Mouse (Mus musculus): ENCODE data around the gene Emc4. TPM values are rescaled to one million over a fixed set of nuclear protein-coding genes. Genes with fewer than 3 reads are reported as not detected.

Gene Emc4
- polyA plus RNA-seq (2014; fragmentation: Nextera tagmentation; extraction: Ambion mirVana) = 122 and 124 TPM in 2 replicates

- H3K4me3 ChIP-seq (ENCODE audit: low read depth, low read length) = peak within 1 kb of the TSS; percentile 89
- DNase-seq (ENCODE audit: low spot score) = peak; percentile 91
- peaks cover 3% of the 10 kb centered on the region; the same call in 1 of the 2 replicates for H3K4me1 ChIP-seq (ENCODE audit: control insufficient read depth, insufficient read depth, low read length)
- 2% methylated on average over 46 of the region's 46 CpGs for whole genome bisulfite sequencing
- H3K27me3 ChIP-seq (ENCODE audit: control insufficient read depth, insufficient read depth, low read length) = no peaks in the 10 kb centered on the region
- peak; percentile 86 for ATAC-seq (ENCODE audit: insufficient read depth, low FRiP score, low TSS enrichment)
- 0 out of 2 replicates have a peak, but pooled peaks cover 6% of the 10 kb centered on the region for H3K36me3 ChIP-seq (ENCODE audit: control insufficient read depth, insufficient read depth, low read length)
- peak within 1 kb of the TSS; percentile 80 for H3K9ac ChIP-seq (ENCODE audit: low read length)
- H3K27ac ChIP-seq (ENCODE audit: low read depth, low read length) = peak within 1 kb of the TSS; percentile 83
- peak within 1 kb of the TSS; percentile 83 for H3K4me2 ChIP-seq (ENCODE audit: low read depth)
- no peaks in the 10 kb centered on the region for H3K9me3 ChIP-seq (ENCODE audit: control insufficient read depth, low read length)
Measured at GRCm38 (mm10) chr2:112367726-112368673, at the start of gene Emc4. Emc4 (minus strand) TSS chr2:112368027.

GRCm38 (mm10) chr2:112407030-112407429, 39.2 kb upstream of the Emc4 start:
- no peaks in the 10 kb centered on the region for H3K9me3 ChIP-seq (ENCODE audit: control insufficient read depth, low read length)
- no peaks in the 10 kb centered on the region for H3K36me3 ChIP-seq (ENCODE audit: control insufficient read depth, insufficient read depth, low read length)
- no peak overlapping the region for H3K9ac ChIP-seq (ENCODE audit: low read length)
- WGBS = 91% methylated on average over 3 of the region's 3 CpGs
- DNase-seq (ENCODE audit: low spot score) (no peak), ATAC-seq (ENCODE audit: insufficient read depth, low FRiP score, low TSS enrichment) (no peak)
- H3K4me1 ChIP-seq (ENCODE audit: control insufficient read depth, insufficient read depth, low read length) = no peaks in the 10 kb centered on the region
- H3K4me2 ChIP-seq (ENCODE audit: low read depth) = no peak overlapping the region
- H3K27me3 ChIP-seq (ENCODE audit: control insufficient read depth, insufficient read depth, low read length) = no peaks in the 10 kb centered on the region
- H3K4me3 ChIP-seq (ENCODE audit: low read depth, low read length) = no peak overlapping the region
- H3K27ac ChIP-seq (ENCODE audit: low read depth, low read length) = no peak overlapping the region

- DNase-seq (ENCODE audit: low spot score) (no peak), ATAC-seq (ENCODE audit: insufficient read depth, low FRiP score, low TSS enrichment) (no peak)
- H3K4me1 ChIP-seq (ENCODE audit: control insufficient read depth, insufficient read depth, low read length) = no peaks in the 10 kb centered on the region
- no peak overlapping the region for H3K4me2 ChIP-seq (ENCODE audit: low read depth)
- no peak overlapping the region for H3K27ac ChIP-seq (ENCODE audit: low read depth, low read length)
- 87% methylated on average over 1 of the region's 1 CpGs for WGBS
- no peaks in the 10 kb centered on the region for H3K9me3 ChIP-seq (ENCODE audit: control insufficient read depth, low read length)
- no peaks in the 10 kb centered on the region for H3K36me3 ChIP-seq (ENCODE audit: control insufficient read depth, insufficient read depth, low read length)
- no peaks in the 10 kb centered on the region for H3K27me3 ChIP-seq (ENCODE audit: control insufficient read depth, insufficient read depth, low read length)
- H3K4me3 ChIP-seq (ENCODE audit: low read depth, low read length) = no peak overlapping the region
- no peak overlapping the region for H3K9ac ChIP-seq (ENCODE audit: low read length)
Measured at GRCm38 (mm10) chr2:112396649-112397048, 28.8 kb upstream of the Emc4 start.

- DNase-seq (ENCODE audit: low spot score) = no peak
- H3K4me3 ChIP-seq (ENCODE audit: low read depth, low read length) = no peak overlapping the region
- H3K9ac ChIP-seq (ENCODE audit: low read length) = no peak overlapping the region
- no peaks in the 10 kb centered on the region for H3K27me3 ChIP-seq (ENCODE audit: control insufficient read depth, insufficient read depth, low read length)
- H3K9me3 ChIP-seq (ENCODE audit: control insufficient read depth, low read length) = no peaks in the 10 kb centered on the region
- no peaks in the 10 kb centered on the region for H3K4me1 ChIP-seq (ENCODE audit: control insufficient read depth, insufficient read depth, low read length)
- no peak overlapping the region for H3K27ac ChIP-seq (ENCODE audit: low read depth, low read length)
- no peak overlapping the region for H3K4me2 ChIP-seq (ENCODE audit: low read depth)
- no peaks in the 10 kb centered on the region for H3K36me3 ChIP-seq (ENCODE audit: control insufficient read depth, insufficient read depth, low read length)
- no peak for ATAC-seq (ENCODE audit: insufficient read depth, low FRiP score, low TSS enrichment)
Measured at GRCm38 (mm10) chr2:112393958-112394357, 26.1 kb upstream of the Emc4 start.

- Histone ChIP-seq H3K4me2 (ENCODE audit: low read depth) (no peak overlapping the region), H3K36me3 (ENCODE audit: control insufficient read depth, insufficient read depth, low read length) (no peaks in the 10 kb centered on the region), H3K9me3 (ENCODE audit: control insufficient read depth, low read length) (no peaks in the 10 kb centered on the region), H3K4me1 (ENCODE audit: control insufficient read depth, insufficient read depth, low read length) (no peaks in the 10 kb centered on the region), H3K27ac (ENCODE audit: low read depth, low read length) (no peak overlapping the region), H3K9ac (ENCODE audit: low read length) (no peak overlapping the region), H3K4me3 (ENCODE audit: low read depth, low read length) (no peak overlapping the region), H3K27me3 (ENCODE audit: control insufficient read depth, insufficient read depth, low read length) (no peaks in the 10 kb centered on the region)
- DNase-seq (ENCODE audit: low spot score) (no peak), ATAC-seq (ENCODE audit: insufficient read depth, low FRiP score, low TSS enrichment) (no peak)
- 96% methylated on average over 1 of the region's 1 CpGs for WGBS
Measured at GRCm38 (mm10) chr2:112392689-112393088, 24.9 kb upstream of the Emc4 start.

GRCm38 (mm10) chr2:112391346-112392000, 23.6 kb upstream of the Emc4 start:
- 93% methylated on average over 4 of the region's 4 CpGs for WGBS
- Histone ChIP-seq H3K4me3 (ENCODE audit: low read depth, low read length) (no peak overlapping the region), H3K9me3 (ENCODE audit: control insufficient read depth, low read length) (no peaks in the 10 kb centered on the region), H3K27ac (ENCODE audit: low read depth, low read length) (no peak overlapping the region), H3K4me1 (ENCODE audit: control insufficient read depth, insufficient read depth, low read length) (no peaks in the 10 kb centered on the region), H3K27me3 (ENCODE audit: control insufficient read depth, insufficient read depth, low read length) (no peaks in the 10 kb centered on the region), H3K36me3 (ENCODE audit: control insufficient read depth, insufficient read depth, low read length) (no peaks in the 10 kb centered on the region), H3K4me2 (ENCODE audit: low read depth) (no peak overlapping the region), H3K9ac (ENCODE audit: low read length) (no peak overlapping the region)
- no peak for ATAC-seq (ENCODE audit: insufficient read depth, low FRiP score, low TSS enrichment)
- no peak for DNase-seq (ENCODE audit: low spot score)

- no peak overlapping the region for H3K4me2 ChIP-seq (ENCODE audit: low read depth)
- WGBS = 93% methylated on average over 5 of the region's 5 CpGs
- H3K4me3 ChIP-seq (ENCODE audit: low read depth, low read length) = no peak overlapping the region
- no peak for DNase-seq (ENCODE audit: low spot score)
- H3K4me1 ChIP-seq (ENCODE audit: control insufficient read depth, insufficient read depth, low read length) = no peaks in the 10 kb centered on the region
- no peak for ATAC-seq (ENCODE audit: insufficient read depth, low FRiP score, low TSS enrichment)
- no peaks in the 10 kb centered on the region for H3K36me3 ChIP-seq (ENCODE audit: control insufficient read depth, insufficient read depth, low read length)
- H3K27me3 ChIP-seq (ENCODE audit: control insufficient read depth, insufficient read depth, low read length) = no peaks in the 10 kb centered on the region
- H3K9me3 ChIP-seq (ENCODE audit: control insufficient read depth, low read length) = no peaks in the 10 kb centered on the region
- H3K9ac ChIP-seq (ENCODE audit: low read length) = no peak overlapping the region
- no peak overlapping the region for H3K27ac ChIP-seq (ENCODE audit: low read depth, low read length)
Measured at GRCm38 (mm10) chr2:112390843-112391242, 23.0 kb upstream of the Emc4 start.

- Histone ChIP-seq H3K9ac (ENCODE audit: low read length) (no peak overlapping the region), H3K27me3 (ENCODE audit: control insufficient read depth, insufficient read depth, low read length) (no peaks in the 10 kb centered on the region), H3K27ac (ENCODE audit: low read depth, low read length) (no peak overlapping the region), H3K4me3 (ENCODE audit: low read depth, low read length) (no peak overlapping the region), H3K4me2 (ENCODE audit: low read depth) (no peak overlapping the region), H3K4me1 (ENCODE audit: control insufficient read depth, insufficient read depth, low read length) (peaks cover 6% of the 10 kb centered on the region; the same call in 1 of the 2 replicates), H3K36me3 (ENCODE audit: control insufficient read depth, insufficient read depth, low read length) (no peaks in the 10 kb centered on the region), H3K9me3 (ENCODE audit: control insufficient read depth, low read length) (no peaks in the 10 kb centered on the region)
- WGBS = 97% methylated on average over 1 of the region's 1 CpGs
- DNase-seq (ENCODE audit: low spot score) = no peak
- no peak for ATAC-seq (ENCODE audit: insufficient read depth, low FRiP score, low TSS enrichment)
Measured at GRCm38 (mm10) chr2:112381219-112381618, 13.4 kb upstream of the Emc4 start.
